Mouse (Mus musculus) liver, adult (tissue): Measurements from ENCODE around the gene Nptn.

ENCODE experiments used
- GATA4 ChIP-seq: IDR thresholded peaks from 2 replicates; pipeline ENCODE4 v1.6.1; 2014; ENCODE audit warnings: mild to moderate bottlenecking, low read length; ENCODE audit not compliant: insufficient replicate concordance

Gene Nptn

GRCm38 (mm10) chr9:58581958-58582540 lies at the start of gene Nptn:
Gene Nptn (plus strand): TSS chr9:58582240.
- no peak for TF ChIP-seq GATA4

GRCm38 (mm10) chr9:58533322-58533721 lies 48.7 kb upstream of the Nptn start:
- no peak for TF ChIP-seq GATA4

- TF ChIP-seq GATA4, result no peak
Observed at GRCm38 (mm10) chr9:58534766-58535165, 47.3 kb upstream of the Nptn start.

- TF ChIP-seq GATA4, result no peak
Observed at GRCm38 (mm10) chr9:58535447-58536134, 46.4 kb upstream of the Nptn start.

GRCm38 (mm10) chr9:58537774-58538173 lies 44.3 kb upstream of the Nptn start:
- TF ChIP-seq GATA4, result no peak

- TF ChIP-seq GATA4, result no peak
Observed at GRCm38 (mm10) chr9:58539886-58540285, 42.2 kb upstream of the Nptn start.

GRCm38 (mm10) chr9:58541895-58542338 lies 40.1 kb upstream of the Nptn start:
- TF ChIP-seq GATA4, result no peak

- TF ChIP-seq GATA4, result no peak
Observed at GRCm38 (mm10) chr9:58544879-58545324, 37.1 kb upstream of the Nptn start.

- TF ChIP-seq GATA4, result no peak
Observed at GRCm38 (mm10) chr9:58545428-58545827, 36.6 kb upstream of the Nptn start.

- TF ChIP-seq GATA4, result no peak
Observed at GRCm38 (mm10) chr9:58546630-58547360, 35.2 kb upstream of the Nptn start.

- TF ChIP-seq GATA4, result no peak
Observed at GRCm38 (mm10) chr9:58548897-58549296, 33.1 kb upstream of the Nptn start.

GRCm38 (mm10) chr9:58549694-58550093 lies 32.3 kb upstream of the Nptn start:
- TF ChIP-seq GATA4, result no peak

GRCm38 (mm10) chr9:58550928-58551327 lies 31.1 kb upstream of the Nptn start:
- TF ChIP-seq GATA4, result no peak

- TF ChIP-seq GATA4, result no peak
Observed at GRCm38 (mm10) chr9:58552083-58552482, 30.0 kb upstream of the Nptn start.

GRCm38 (mm10) chr9:58554056-58554907 lies 27.8 kb upstream of the Nptn start:
- no peak for TF ChIP-seq GATA4
